Mouse (Mus musculus) right cerebral cortex, postnatal 25 days (tissue): ENCODE measurements around the gene Snrnp27.

Experiments used
- DNase-seq: peaks from one replicate; pipeline ENCODE4 v3.0.0; 2022

Snrnp27 gene

GRCm38 (mm10) chr6:86683872-86684654, at the start of gene Snrnp27:
Gene Snrnp27, minus strand, starts transcription at chr6:86684522.
- DNase-seq, result peak; percentile 89

DNA sequence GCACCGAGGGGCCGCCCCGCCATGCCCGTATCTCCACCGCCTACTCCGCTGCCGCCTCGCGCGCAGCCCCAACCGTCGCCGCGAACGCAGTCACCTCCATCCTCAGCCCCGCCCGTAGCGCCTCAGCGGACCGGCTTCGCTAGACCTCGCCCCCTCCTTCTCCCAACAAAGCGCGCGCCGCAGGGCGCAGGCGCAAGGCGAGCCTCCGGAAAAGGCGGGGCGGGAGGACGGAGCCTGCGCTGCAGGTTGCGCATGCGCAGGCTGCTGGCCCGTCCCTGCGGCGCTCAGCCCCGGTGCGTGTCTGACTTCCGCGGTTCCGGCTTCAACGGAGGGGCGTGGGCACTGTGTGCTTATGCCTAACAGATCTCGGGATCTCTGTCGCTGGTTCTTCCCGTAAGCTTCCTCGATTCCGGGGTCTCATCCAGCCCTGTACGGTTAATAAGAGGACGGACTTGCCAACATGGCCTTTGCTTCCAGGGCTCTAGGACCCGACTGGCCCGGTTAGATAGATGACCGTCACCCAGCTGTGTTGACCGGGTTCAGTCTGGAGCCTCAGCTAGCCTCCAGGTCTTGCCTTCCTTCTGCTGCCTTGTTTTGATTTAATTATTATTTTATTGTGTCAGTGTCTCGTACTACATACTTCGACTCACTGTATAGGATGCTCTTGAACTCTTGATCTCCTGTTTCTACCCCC, 49.0 kb upstream of the Snrnp27 start, which contains the start of gene Gmcl1:
Gmcl1 (minus strand) TSS at position 201 of the 694 bp plus-strand sequence.
- peak; percentile 93 for DNase-seq

GRCm38 (mm10) chr6:86732276-86733173, 48.2 kb upstream of the Snrnp27 start:
- peak; percentile 9 for DNase-seq

GRCm38 (mm10) chr6:86728711-86729110, 44.4 kb upstream of the Snrnp27 start:
- DNase-seq, result no peak

GRCm38 (mm10) chr6:86721977-86722376, 37.7 kb upstream of the Snrnp27 start:
- no peak for DNase-seq

DNA sequence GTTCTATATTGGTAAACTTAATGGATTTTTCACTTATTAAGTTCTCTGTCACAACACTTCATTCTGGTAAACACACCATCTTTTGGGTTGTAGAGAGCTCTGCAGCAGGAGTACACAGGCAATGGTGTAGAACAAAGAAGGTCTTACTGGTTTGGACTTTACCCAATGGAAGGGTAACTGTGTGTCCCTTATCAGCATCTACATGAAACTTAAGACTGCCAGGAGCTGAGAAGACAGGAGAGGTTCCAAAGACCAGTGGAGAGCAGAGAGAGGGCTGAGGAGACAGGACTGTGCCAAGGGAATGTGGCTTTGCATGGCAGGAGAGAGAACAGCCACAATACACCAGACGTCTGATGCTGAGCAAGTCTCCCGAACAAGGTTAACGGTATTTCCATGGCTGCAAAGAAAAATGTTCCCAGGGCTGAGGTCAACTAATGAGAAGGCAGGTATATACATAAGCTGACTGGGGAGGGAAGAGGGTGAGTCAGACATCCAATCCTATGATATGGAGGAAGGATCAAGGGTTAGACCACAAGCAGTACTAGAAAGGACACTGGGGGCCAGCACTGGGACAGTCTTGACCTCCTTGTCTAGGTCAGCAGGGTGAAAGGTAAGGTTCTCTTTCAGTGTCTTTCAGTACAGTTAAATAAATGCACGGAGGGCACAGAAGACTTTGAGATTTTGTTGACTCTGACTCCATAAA, 23.9 kb upstream of the Snrnp27 start:
- no peak for DNase-seq

DNA sequence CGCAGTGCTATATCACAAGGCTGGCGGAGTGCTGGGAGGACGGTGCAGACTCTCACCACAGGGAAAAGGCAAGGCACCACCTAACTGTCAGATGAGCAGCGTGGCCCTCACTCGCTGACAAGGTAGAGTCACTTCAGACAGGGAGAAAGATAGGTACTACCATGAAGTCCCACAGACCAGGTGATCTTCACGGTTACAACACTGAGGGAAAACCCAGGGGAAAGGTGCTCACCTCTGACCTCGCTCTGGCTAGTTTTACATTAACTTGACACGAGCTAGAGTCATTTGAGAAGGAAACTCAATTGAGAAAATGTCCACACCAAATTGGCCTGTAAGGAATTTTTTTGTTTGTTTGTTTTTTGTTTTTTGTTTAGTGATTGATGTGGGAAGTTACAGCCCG, 18.3 kb upstream of the Snrnp27 start:
- DNase-seq, result no peak

DNA sequence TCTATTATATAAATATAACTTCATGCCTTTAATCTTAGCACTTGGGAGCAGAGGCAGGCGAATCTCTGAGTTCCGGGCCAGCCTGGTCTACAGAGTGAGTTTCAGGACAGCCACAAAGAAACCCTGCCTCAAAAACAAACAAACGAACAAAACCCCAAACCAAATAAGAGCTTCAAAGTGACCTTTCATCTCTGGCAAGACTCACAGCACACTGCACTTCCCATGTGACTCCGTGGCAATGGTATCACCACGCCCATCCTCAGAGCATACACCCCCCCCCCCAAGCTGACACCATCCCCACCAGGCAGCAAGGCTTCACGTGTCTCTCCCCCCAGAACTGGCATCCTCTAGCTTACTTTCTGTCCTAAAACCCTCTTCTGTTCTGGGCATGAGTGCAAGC, 13.6 kb upstream of the Snrnp27 start:
- no peak for DNase-seq

DNA sequence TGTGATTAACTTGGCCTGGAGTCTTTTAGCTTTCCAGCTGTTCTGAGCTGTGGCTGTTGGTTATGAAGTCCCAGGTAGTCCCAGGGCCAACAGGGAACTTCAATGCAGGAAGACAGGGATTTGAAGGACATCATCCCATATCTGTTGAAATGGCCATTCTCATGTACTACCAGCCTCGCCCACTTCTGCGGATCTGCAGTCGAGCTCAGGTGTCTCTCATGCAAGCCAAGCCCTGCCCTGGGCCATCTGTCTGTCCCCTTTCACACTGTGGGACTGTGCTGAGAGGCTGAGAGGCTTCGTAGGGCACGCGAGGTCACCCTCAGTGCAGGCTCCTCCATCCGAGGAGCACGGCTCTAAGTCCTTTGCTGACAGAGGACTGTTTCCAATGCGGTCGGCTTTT, 11.9 kb upstream of the Snrnp27 start:
- no peak for DNase-seq

DNA sequence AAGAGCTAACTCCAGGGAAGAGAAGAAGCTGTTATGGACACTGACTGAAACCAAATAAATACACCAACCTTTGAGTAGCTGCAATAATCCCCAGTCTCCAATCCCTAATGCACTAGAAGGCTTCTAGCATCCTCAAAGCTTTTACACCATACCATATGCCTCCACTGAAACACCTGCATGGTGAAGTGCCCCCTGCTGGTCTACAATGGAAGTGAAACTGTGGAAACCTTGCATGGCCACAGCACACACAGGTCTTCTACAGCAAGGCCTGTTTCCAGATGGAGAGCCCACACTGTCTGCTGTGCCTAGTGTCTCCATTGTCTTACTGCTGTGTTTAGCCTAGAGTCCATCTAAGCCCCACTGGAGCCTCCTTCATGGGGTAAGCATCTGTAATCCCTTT, 10.1 kb upstream of the Snrnp27 start:
- DNase-seq, result no peak

- no peak for DNase-seq
These were observed 5.3 kb upstream of the Snrnp27 start for GRCm38 (mm10) chr6:86689671-86690070.

- no peak for DNase-seq
These were observed 2.6 kb upstream of the Snrnp27 start for GRCm38 (mm10) chr6:86686971-86687370.

- no peak for DNase-seq
These were observed 311 bp upstream of the Snrnp27 start for GRCm38 (mm10) chr6:86684655-86685011.

GRCm38 (mm10) chr6:86681289-86681688, 3.0 kb downstream of the Snrnp27 start:
- no peak for DNase-seq

- DNase-seq, result no peak
These were observed 6.0 kb downstream of the Snrnp27 start for GRCm38 (mm10) chr6:86678341-86678740.

GRCm38 (mm10) chr6:86670873-86671272, 13.4 kb downstream of the Snrnp27 start:
- peak; percentile 45 for DNase-seq

GRCm38 (mm10) chr6:86669240-86669727, 15.0 kb downstream of the Snrnp27 start:
- peak; percentile 100 for DNase-seq

DNA sequence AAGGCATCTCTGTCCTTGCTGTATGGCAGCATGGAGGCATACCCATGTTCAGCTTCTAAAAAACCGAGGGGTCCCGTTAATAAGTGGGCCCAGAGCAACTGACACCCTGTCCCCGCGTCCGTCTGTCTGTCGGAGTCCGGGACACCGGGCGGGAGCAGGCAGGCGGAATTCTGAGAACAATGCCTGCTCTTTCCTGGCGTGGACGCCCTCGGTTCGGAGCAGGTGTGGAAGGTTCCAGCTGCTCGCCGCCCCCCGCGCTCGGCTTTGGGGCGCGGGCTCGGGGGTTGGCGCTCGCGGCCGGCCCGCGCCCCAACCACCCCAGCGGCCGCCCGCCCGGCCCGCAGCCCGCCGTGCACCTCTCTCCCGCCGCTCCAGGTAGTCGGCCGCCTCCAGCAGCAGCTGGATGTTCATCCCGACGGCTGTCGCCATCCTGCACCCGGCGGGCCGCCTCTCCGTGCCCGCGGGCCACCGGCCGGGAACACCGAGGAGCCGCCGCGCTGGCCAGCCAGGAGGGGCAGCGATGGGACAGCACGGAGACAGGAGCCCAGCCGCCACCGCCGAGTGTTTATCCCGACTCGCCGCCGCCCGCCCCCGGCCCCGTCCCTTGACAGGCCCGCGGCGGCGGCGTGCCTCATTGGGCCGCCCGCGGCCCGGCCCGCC, 15.6 kb downstream of the Snrnp27 start, which contains the start of gene Mxd1:
Mxd1 (minus strand) TSS at position 582 of the 660 bp plus-strand sequence.
- no peak for DNase-seq

GRCm38 (mm10) chr6:86667061-86667460, 17.3 kb downstream of the Snrnp27 start:
- no peak for DNase-seq

- no peak for DNase-seq
These were observed 18.6 kb downstream of the Snrnp27 start for GRCm38 (mm10) chr6:86665560-86666307.

GRCm38 (mm10) chr6:86665076-86665475, 19.2 kb downstream of the Snrnp27 start:
- DNase-seq, result no peak
